Mouse (Mus musculus): ENCODE measurements at regions not wholly inside any gene's neighbourhood (a gene's known extent, or its start where the extent isn't known, plus 50 kb on each side); places are given as distances from the start of the nearest gene placed in this dataset.

GRCm38 (mm10) chr16:30158184-30158583 lies 94.0 kb downstream of the Hes1 start:
- no peak for DNase-seq (ENCODE audit: low read depth, low spot score)

GRCm38 (mm10) chr16:30160399-30160798 lies 96.2 kb downstream of the Hes1 start:
- DNase-seq (ENCODE audit: low read depth, low spot score) = peak; percentile 41

GRCm38 (mm10) chr16:30163303-30163702 lies 99.1 kb downstream of the Hes1 start:
- no peak for DNase-seq (ENCODE audit: low read depth, low spot score)

GRCm38 (mm10) chr16:30165667-30166180 lies 101.5 kb downstream of the Hes1 start:
- peak; percentile 65 for DNase-seq (ENCODE audit: low read depth, low spot score)

GRCm38 (mm10) chr16:30171381-30172079 lies 95.8 kb downstream of the Cpn2 start:
- peak; percentile 92 for DNase-seq (ENCODE audit: low read depth, low spot score)

- no peak for DNase-seq (ENCODE audit: low read depth, low spot score)
These were observed 95.1 kb downstream of the Cpn2 start for GRCm38 (mm10) chr16:30172136-30172731.

- no peak for DNase-seq (ENCODE audit: low read depth, low spot score)
These were observed 94.5 kb downstream of the Cpn2 start for GRCm38 (mm10) chr16:30172798-30173202.

- DNase-seq (ENCODE audit: low read depth, low spot score) = no peak
These were observed 93.1 kb downstream of the Cpn2 start for GRCm38 (mm10) chr16:30173953-30174874.

GRCm38 (mm10) chr16:30176306-30176705 lies 91.0 kb downstream of the Cpn2 start:
- DNase-seq (ENCODE audit: low read depth, low spot score) = no peak

- DNase-seq (ENCODE audit: low read depth, low spot score) = no peak
These were observed 89.5 kb downstream of the Cpn2 start for GRCm38 (mm10) chr16:30177769-30178168.

GRCm38 (mm10) chr16:30178596-30178995 lies 88.7 kb downstream of the Cpn2 start:
- no peak for DNase-seq (ENCODE audit: low read depth, low spot score)

GRCm38 (mm10) chr16:30179504-30179976 lies 87.8 kb downstream of the Cpn2 start:
- DNase-seq (ENCODE audit: low read depth, low spot score) = no peak

- no peak for DNase-seq (ENCODE audit: low read depth, low spot score)
These were observed 86.2 kb downstream of the Cpn2 start for GRCm38 (mm10) chr16:30181116-30181515.

GRCm38 (mm10) chr16:30184591-30185265 lies 82.6 kb downstream of the Cpn2 start:
- no peak for DNase-seq (ENCODE audit: low read depth, low spot score)

GRCm38 (mm10) chr16:30185707-30186106 lies 81.6 kb downstream of the Cpn2 start:
- DNase-seq (ENCODE audit: low read depth, low spot score) = no peak

GRCm38 (mm10) chr16:30186201-30186700 lies 81.0 kb downstream of the Cpn2 start:
- no peak for DNase-seq (ENCODE audit: low read depth, low spot score)

- no peak for DNase-seq (ENCODE audit: low read depth, low spot score)
These were observed 80.5 kb downstream of the Cpn2 start for GRCm38 (mm10) chr16:30186701-30187270.

- no peak for DNase-seq (ENCODE audit: low read depth, low spot score)
These were observed 79.9 kb downstream of the Cpn2 start for GRCm38 (mm10) chr16:30187400-30187799.

GRCm38 (mm10) chr16:30187907-30188414 lies 79.3 kb downstream of the Cpn2 start:
- DNase-seq (ENCODE audit: low read depth, low spot score) = peak; percentile 84

- no peak for DNase-seq (ENCODE audit: low read depth, low spot score)
These were observed 78.4 kb downstream of the Cpn2 start for GRCm38 (mm10) chr16:30188769-30189430.
